Mouse (Mus musculus) embryo, embryonic 9.5 days (tissue): ENCODE measurements around the gene Tmem181a.
"Not testable (repeated sequence)": the region's sequence is repeated elsewhere in the genome, so short reads cannot be mapped to it uniquely, and the experiment has no call there.

Experiments used
- DNase-seq: peaks from one replicate; pipeline ENCODE4 v3.0.0-alpha.2; 2017; ENCODE audit errors: extremely low spot score

Gene Tmem181a

GRCm38 (mm10) chr17:6256400-6257069 lies at the start of gene Tmem181a:
Gene Tmem181a, plus strand, starts transcription at chr17:6256860.
- not testable (repeated sequence) for DNase-seq

- no peak for DNase-seq
Observed at GRCm38 (mm10) chr17:6211721-6212120, 44.9 kb upstream of the Tmem181a start.

- no peak for DNase-seq
Observed at GRCm38 (mm10) chr17:6215640-6216039, 41.0 kb upstream of the Tmem181a start.

GRCm38 (mm10) chr17:6216514-6216913 lies 40.1 kb upstream of the Tmem181a start:
- DNase-seq = no peak

- not testable (repeated sequence) for DNase-seq
Observed at GRCm38 (mm10) chr17:6232633-6233032, 24.0 kb upstream of the Tmem181a start.

GRCm38 (mm10) chr17:6251298-6251697 lies 5.4 kb upstream of the Tmem181a start:
- not testable (repeated sequence) for DNase-seq

GRCm38 (mm10) chr17:6257070-6257456 lies 403 bp downstream of the Tmem181a start:
- not testable (repeated sequence) for DNase-seq

GRCm38 (mm10) chr17:6269876-6270831 lies 13.5 kb downstream of the Tmem181a start:
- DNase-seq = peak; percentile 32

GRCm38 (mm10) chr17:6270840-6271239 lies 14.2 kb downstream of the Tmem181a start:
- peak; percentile 31 for DNase-seq

GRCm38 (mm10) chr17:6271970-6272369 lies 15.3 kb downstream of the Tmem181a start:
- DNase-seq = not testable (repeated sequence)

- not testable (repeated sequence) for DNase-seq
Observed at GRCm38 (mm10) chr17:6274693-6275092, 18.0 kb downstream of the Tmem181a start.

- not testable (repeated sequence) for DNase-seq
Observed at GRCm38 (mm10) chr17:6279205-6279604, 22.5 kb downstream of the Tmem181a start.

- not testable (repeated sequence) for DNase-seq
Observed at GRCm38 (mm10) chr17:6279772-6280171, 23.1 kb downstream of the Tmem181a start.

GRCm38 (mm10) chr17:6280513-6280912 lies 23.9 kb downstream of the Tmem181a start:
- DNase-seq = not testable (repeated sequence)

GRCm38 (mm10) chr17:6283137-6283536 lies 26.5 kb downstream of the Tmem181a start:
- DNase-seq = not testable (repeated sequence)

- DNase-seq = not testable (repeated sequence)
Observed at GRCm38 (mm10) chr17:6286169-6286568, 29.5 kb downstream of the Tmem181a start.

GRCm38 (mm10) chr17:6289045-6289444 lies 32.4 kb downstream of the Tmem181a start:
- DNase-seq = not testable (repeated sequence)

- DNase-seq = not testable (repeated sequence)
Observed at GRCm38 (mm10) chr17:6293882-6294281, 37.2 kb downstream of the Tmem181a start.

- not testable (repeated sequence) for DNase-seq
Observed at GRCm38 (mm10) chr17:6297060-6297795, 40.6 kb downstream of the Tmem181a start.

- DNase-seq = not testable (repeated sequence)
Observed at GRCm38 (mm10) chr17:6300190-6300863, 43.7 kb downstream of the Tmem181a start.

GRCm38 (mm10) chr17:6304891-6305290 lies 48.2 kb downstream of the Tmem181a start:
- DNase-seq = not testable (repeated sequence)
